Mouse (Mus musculus) embryonic facial prominence, embryonic 10.5 days (tissue): ENCODE data around the gene Myo15b. TPM values are rescaled to one million over a fixed set of nuclear protein-coding genes. Genes with fewer than 3 reads are reported as not detected.

Source experiments
- DNase-seq: peaks from one replicate; pipeline ENCODE4 v3.0.0-alpha.2; 2017; ENCODE audit warnings: low spot score
- H3K27ac ChIP-seq: fragments of 300-500 bp; sonication (generic); replicated peaks from 2 replicates; pipeline ENCODE4 v1.5.1; 2016; ENCODE audit warnings: mild to moderate bottlenecking
- H3K27me3 ChIP-seq: fragments of 300-500 bp; sonication (generic); replicated peaks from 2 replicates; pipeline ENCODE4 v1.6.1; 2016; ENCODE audit warnings: low read depth, mild to moderate bottlenecking; ENCODE audit not compliant: poor library complexity, severe bottlenecking
- H3K36me3 ChIP-seq: fragments of 300-500 bp; sonication (generic); replicated peaks from 2 replicates; pipeline ENCODE4 v1.6.1; 2016; ENCODE audit warnings: mild to moderate bottlenecking, moderate library complexity
- H3K4me1 ChIP-seq: fragments of 300-500 bp; sonication (generic); 2 replicates; pipeline ENCODE4 v1.6.1; 2016
- H3K4me3 ChIP-seq: fragments of 300-500 bp; sonication (generic); 2 replicates; pipeline ENCODE4 v1.5.1; 2016; ENCODE audit warnings: mild to moderate bottlenecking, moderate library complexity
- H3K9me3 ChIP-seq: fragments of 300-500 bp; sonication (generic); 2 replicates; pipeline ENCODE4 v1.6.1; 2016; ENCODE audit warnings: mild to moderate bottlenecking
- WGBS: fragments of 180-500 bp; shearing (Covaris S2); methylation state at CpG from one replicate; pipeline ENCODE4 v1.1.7; 2016; 5-methylcytosine and 5-hydroxymethylcytosine counted together
- polyA plus RNA-seq: library from polyadenylated mRNA; unstranded; fragments of >200 nt; fragmentation: Nextera tagmentation; extraction: Ambion mirVana; gene quantifications from 2 replicates; pipeline ENCODE4 v1.2.1, GENCODE M21; 2016

The Myo15b gene
- polyA plus RNA-seq, 1 experiment from 2014 or later, result 0.07 TPM

DNA sequence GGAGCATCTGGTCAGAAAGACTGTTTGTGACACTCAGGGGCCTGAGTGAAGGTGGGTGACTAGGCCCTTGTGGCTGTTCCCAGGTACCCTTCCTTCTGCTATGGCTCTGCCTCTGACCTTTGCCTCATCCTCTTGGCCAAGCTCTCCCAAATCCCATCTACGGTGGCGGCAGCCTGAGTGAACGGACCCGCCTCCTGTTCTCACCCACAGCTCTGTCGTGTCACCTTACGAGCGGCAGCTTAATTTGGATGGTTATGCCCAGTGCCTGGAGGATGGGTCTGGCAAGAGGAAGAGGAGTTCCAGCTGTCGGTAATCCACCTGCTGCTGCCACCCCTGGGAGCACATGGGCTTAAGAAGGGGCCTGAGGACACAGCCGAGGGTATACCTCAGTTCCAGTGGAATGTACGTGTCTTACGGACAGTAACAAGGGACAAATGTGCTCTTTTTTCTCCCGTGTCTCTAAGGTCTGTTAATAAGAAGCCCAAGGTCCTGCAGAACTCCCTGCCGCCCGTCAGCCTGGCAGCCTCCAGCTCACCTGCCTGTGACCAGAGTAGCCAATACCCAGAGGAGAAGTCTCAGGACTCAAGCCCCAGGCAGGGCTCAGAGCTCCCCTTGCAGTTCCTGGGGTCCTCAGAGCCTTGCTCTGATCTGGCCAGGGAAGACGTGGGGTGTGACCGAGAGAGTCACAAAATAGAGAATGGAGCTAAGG is 38.1 kb upstream of the Myo15b start:
- no peak for DNase-seq
- 89% methylated on average over 16 of the region's 16 CpGs for WGBS
- H3K4me3 ChIP-seq, result no peak overlapping the region
- peaks cover 31% of the 10 kb centered on the region for H3K27me3 ChIP-seq
- peaks cover 33% of the 10 kb centered on the region for H3K4me1 ChIP-seq
- H3K36me3 ChIP-seq, result peaks cover 57% of the 10 kb centered on the region
- H3K9me3 ChIP-seq, result no peaks in the 10 kb centered on the region
- H3K27ac ChIP-seq, result no peak overlapping the region

DNA sequence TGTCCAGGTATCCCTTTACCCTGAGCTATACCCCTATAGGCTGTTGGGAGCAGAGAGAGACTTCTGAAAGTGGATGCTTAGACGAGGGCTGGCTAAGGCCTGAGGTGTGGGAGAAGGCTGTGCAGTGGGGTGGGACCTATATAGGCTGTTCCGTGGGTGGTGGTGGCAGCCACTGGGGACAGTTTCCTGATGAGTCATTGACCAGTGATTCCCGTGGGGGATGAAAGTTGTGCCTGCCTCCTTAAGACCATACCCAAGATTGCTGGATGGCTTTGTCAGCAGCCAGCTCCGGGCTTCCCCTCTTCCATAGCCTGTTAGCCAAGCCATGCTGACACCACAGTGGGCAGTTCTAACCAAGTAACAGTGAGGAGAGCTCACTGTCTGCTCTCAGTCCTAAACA is 37.2 kb upstream of the Myo15b start:
- 80% methylated on average over 4 of the region's 4 CpGs for WGBS
- peaks cover 57% of the 10 kb centered on the region for H3K36me3 ChIP-seq
- H3K4me3 ChIP-seq, result no peak overlapping the region
- H3K27me3 ChIP-seq, result peaks cover 40% of the 10 kb centered on the region
- H3K27ac ChIP-seq, result no peak overlapping the region
- DNase-seq, result no peak
- H3K4me1 ChIP-seq, result peaks cover 24% of the 10 kb centered on the region
- H3K9me3 ChIP-seq, result no peaks in the 10 kb centered on the region

DNA sequence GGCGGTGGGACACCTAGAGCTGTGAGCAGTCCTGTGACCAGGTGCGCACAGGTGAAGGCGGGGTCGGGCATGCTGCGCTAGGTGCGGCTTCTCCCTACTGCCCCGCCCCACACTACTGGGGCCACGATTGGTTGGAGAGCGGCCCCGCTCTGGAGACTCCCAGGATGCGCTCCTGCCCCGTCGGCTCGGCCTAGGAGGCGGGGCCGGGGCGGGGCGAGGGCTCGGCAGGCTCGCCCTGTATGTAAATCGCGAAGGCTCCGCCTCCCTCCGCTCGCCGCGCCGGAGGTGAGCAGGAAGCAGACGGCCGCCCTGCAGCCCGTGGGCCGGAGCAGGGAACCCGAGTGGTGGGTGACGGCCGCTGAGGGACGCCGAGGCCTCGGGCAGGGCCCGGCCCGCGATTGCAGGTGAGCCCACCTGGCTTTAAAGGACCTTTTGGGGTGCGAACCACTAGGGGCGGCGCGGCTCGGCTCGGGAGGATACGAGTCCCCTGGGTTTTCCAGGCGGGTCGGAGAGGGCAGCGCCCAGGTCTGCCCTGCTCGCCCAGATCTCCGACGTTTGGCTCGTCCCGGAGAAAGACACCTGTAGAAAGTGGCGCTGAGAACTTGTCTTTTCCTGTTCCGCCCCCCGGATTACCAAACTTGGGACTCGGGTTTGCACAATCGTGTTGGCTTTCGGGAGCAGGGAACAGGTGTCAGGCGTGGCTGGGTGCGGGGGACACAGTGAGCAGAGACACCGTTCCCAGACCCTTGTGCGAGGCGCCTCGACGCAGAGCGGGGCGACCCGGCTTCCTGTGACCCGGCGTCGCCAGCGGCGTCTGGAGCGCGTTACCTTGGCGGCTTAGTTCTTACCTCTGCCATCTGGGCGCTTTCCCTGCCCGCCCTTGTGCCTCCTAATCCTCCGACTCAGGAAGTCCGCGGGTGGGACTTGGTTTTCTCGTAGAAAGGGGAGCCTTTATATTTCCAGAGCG is 34.1 kb upstream of the Myo15b start, which contains the start of gene Llgl2:
Gene Llgl2 (plus strand): TSS at position 276 of the 967 bp plus-strand sequence.
- H3K27ac ChIP-seq, result peak within 1 kb of the TSS; percentile 77
- WGBS, result under 1% methylated on average over 87 of the region's 87 CpGs
- peaks cover 38% of the 10 kb centered on the region for H3K4me1 ChIP-seq
- peaks cover 36% of the 10 kb centered on the region for H3K36me3 ChIP-seq
- no peaks in the 10 kb centered on the region for H3K9me3 ChIP-seq
- DNase-seq, result peak; percentile 93
- H3K27me3 ChIP-seq, result peaks cover 69% of the 10 kb centered on the region
- peak within 1 kb of the TSS; percentile 79 for H3K4me3 ChIP-seq

DNA sequence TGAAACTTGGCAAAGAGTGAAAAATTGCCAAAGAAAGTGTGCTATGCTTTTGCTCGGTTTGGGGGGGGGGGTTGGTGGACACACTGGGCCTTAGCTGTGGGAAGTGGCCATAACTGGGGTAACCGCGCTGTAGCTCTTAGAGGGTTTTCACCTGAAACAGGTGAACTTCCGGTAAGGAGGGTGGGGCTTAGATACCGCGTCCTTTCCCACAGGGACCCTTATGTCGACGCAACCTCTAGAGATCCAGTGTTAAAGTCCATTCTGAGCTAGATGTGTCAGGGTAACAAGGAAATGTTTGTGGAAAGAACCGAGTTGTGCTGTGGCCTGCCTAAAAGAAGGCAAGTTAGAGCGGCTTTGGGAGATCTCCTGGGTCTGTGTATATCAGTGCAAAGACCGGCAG is 33.4 kb upstream of the Myo15b start:
- H3K4me3 ChIP-seq, result peak overlapping the region; percentile 79
- 14% methylated on average over 11 of the region's 11 CpGs for WGBS
- peaks cover 46% of the 10 kb centered on the region for H3K4me1 ChIP-seq

DNA sequence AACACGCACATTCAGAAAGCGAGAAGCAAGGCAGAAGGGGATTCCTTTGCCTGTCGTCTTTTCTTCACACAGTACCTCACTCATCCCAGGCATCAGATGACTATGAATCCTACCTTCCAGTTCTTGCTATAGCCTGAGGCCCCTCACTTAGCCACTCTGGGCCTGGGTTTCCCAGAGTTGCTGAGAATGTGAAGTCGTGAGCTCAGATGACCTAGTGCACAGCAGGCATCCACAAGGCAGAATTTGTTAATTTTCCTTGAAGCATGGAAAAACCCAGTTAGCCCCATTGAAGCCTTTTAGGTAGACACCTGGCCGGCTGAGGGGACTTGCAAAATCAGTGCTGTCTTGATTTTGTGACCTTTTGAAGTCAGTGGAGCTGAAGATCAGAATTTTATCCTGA is 31.7 kb upstream of the Myo15b start:
- Histone ChIP-seq H3K4me3 (0 out of 2 replicates have a peak overlapping the region, but pooled peaks have one; percentile 5), H3K9me3 (no peaks in the 10 kb centered on the region), H3K36me3 (peaks cover 14% of the 10 kb centered on the region), H3K27ac (no peak overlapping the region), H3K27me3 (peaks cover 94% of the 10 kb centered on the region), H3K4me1 (peaks cover 62% of the 10 kb centered on the region)
- no peak for DNase-seq
- 47% methylated on average over 5 of the region's 5 CpGs for WGBS

More for the DNA sequence above, 33.4 kb upstream of the Myo15b start:
- Histone ChIP-seq H3K27me3 (peaks cover 77% of the 10 kb centered on the region), H3K27ac (no peak overlapping the region), H3K9me3 (no peaks in the 10 kb centered on the region), H3K36me3 (peaks cover 30% of the 10 kb centered on the region)
- no peak for DNase-seq

DNA sequence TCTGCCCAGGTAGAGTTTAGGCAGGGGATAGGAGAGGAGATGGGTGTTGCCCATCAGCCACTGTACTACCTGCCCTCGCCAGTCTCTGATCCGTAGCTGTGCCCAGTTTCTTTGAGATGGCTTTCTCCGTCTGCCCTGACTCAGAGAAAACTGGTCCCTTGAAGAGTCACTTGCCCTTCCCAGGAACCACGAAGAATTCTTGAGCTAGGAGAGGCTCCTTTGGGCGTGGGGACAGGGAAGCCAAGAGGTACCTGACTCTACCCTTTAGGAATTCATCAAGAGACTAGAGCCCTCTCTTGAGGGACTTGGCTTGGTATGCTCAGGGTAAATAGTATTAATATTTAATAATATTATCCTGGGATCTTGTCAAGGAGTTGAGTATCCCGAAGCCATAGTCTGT is 30.6 kb upstream of the Myo15b start:
- 86% methylated on average over 6 of the region's 6 CpGs for WGBS
- H3K4me3 ChIP-seq, result no peak overlapping the region
- H3K27me3 ChIP-seq, result peaks cover 96% of the 10 kb centered on the region

DNA sequence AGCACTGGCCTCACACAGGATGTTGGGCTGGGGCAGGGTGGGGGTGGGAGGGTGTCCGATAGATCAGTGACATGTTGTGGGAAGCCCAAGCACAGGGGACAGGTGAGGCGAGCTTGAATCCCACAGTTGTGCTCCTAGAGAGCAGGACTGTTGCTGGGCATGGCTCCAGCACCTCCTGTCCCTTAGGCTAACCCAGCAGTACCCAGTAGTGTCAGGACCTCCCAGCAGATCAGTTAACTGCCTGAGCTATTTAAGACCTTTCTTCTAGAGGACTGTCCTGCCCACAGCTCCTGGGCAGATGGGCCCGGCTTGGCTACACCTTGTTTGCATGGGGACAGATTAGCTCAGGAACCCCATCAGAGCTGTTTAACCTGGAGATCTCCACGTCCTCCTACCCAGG is 29.2 kb upstream of the Myo15b start:
- WGBS, result 57% methylated on average over 4 of the region's 4 CpGs
- H3K4me3 ChIP-seq, result peak overlapping the region; percentile 5; the same call in 1 of the 2 replicates
- H3K27ac ChIP-seq, result no peak overlapping the region; the same call in 1 of the 2 replicates
- no peaks in the 10 kb centered on the region for H3K9me3 ChIP-seq
- no peak for DNase-seq
- H3K27me3 ChIP-seq, result peaks cover 88% of the 10 kb centered on the region
- no peaks in the 10 kb centered on the region for H3K36me3 ChIP-seq
- H3K4me1 ChIP-seq, result peaks cover 77% of the 10 kb centered on the region

More for the DNA sequence above, 30.6 kb upstream of the Myo15b start:
- H3K36me3 ChIP-seq, result peaks cover 2% of the 10 kb centered on the region
- no peak overlapping the region for H3K27ac ChIP-seq
- no peak for DNase-seq
- H3K4me1 ChIP-seq, result peaks cover 74% of the 10 kb centered on the region
- no peaks in the 10 kb centered on the region for H3K9me3 ChIP-seq

DNA sequence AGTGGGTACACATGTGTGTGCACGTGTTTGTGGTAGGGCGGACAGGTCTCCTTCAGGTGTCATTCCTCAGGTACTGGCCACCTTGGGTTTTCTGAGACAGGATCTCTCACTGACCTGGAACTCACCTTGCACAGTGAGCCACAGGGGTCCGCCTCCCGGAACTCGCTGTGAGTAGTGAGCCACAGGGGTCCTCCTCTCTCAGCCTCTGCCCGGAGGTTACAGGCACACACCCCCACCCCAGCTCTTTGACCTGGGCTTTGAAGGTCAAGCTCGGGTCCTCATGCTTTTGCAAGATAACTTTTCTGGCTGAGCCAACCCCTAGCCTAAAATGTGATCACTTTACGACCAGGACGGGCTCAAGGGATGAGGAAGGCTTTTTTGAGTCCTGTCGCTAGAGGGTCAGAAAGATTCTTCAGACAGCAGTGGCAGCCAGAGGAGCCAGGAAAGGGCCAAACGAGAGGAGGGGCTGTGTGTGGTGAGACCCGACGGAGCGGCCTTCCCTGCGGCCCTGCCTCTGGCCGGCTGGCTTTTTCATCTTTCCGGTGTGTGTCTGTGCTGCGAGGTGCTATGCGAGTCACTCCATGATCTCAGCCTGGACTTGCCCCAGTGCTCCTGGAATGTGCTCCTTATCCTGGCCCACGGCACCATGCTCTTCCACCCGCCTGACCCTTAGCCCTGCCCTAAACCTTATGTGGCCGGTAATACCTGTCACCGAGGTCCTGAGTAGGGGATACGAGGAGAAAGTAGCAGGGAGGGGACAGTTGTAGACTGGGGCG is 27.5 kb upstream of the Myo15b start:
- H3K4me3 ChIP-seq, result peak overlapping the region; percentile 23; the same call in 1 of the 2 replicates

DNA sequence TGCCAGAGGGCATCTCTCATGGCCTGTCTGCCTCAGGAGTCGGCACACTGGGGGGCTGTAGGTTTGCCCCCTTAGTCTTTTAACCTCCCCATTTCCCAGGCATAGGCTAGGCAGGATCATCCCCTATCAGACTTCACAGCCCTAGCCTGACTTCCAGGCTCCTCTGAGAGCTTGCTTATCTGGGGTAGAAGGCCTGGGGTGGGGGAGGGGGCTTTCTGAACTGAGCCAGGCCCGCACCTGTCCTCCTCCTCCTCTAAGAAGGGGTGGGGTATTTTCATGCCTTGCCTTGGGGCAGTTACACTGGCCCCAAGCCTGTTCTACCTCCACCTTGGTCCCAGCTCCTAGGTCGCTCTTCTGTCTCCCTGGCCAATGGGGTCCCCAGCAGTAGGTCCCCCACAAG is 26.7 kb upstream of the Myo15b start:
- DNase-seq, result no peak
- H3K9me3 ChIP-seq, result no peaks in the 10 kb centered on the region
- peak overlapping the region; percentile 23; the same call in 1 of the 2 replicates for H3K4me3 ChIP-seq
- peak overlapping the region; percentile 70; the same call in 1 of the 2 replicates for H3K27ac ChIP-seq
- WGBS, result 35% methylated on average over 3 of the region's 3 CpGs
- H3K4me1 ChIP-seq, result peaks cover 89% of the 10 kb centered on the region
- peaks cover 77% of the 10 kb centered on the region for H3K27me3 ChIP-seq
- H3K36me3 ChIP-seq, result no peaks in the 10 kb centered on the region

More for the DNA sequence above, 27.5 kb upstream of the Myo15b start:
- Histone ChIP-seq H3K27me3 (peaks cover 77% of the 10 kb centered on the region), H3K27ac (peak overlapping the region; percentile 70; the same call in 1 of the 2 replicates), H3K36me3 (no peaks in the 10 kb centered on the region), H3K4me1 (peaks cover 84% of the 10 kb centered on the region), H3K9me3 (no peaks in the 10 kb centered on the region)
- DNase-seq, result no peak
- 15% methylated on average over 25 of the region's 25 CpGs for WGBS

DNA sequence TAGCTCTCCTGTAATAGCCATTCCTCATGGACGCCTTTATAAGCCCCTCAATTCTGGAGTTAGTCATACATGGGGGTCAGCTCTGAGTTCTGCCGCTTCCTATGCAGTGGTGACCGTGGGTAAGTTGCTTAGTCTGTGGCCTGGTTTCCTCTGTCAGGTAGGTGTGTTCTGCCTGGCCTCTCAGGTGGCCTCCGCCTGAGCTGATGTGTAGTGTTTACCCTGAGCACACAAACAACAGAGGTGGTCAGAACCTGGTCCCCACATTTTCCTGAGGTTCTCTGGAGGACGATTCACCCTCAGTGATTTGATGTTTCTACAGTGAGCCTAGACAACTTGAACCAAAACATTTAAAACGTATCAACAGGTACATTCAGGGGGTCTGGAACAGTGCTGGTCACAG is 26.1 kb upstream of the Myo15b start:
- WGBS, result 58% methylated on average over 6 of the region's 6 CpGs
- Histone ChIP-seq H3K36me3 (no peaks in the 10 kb centered on the region), H3K27me3 (peaks cover 74% of the 10 kb centered on the region), H3K27ac (peak overlapping the region; percentile 78; the same call in 1 of the 2 replicates), H3K9me3 (no peaks in the 10 kb centered on the region), H3K4me3 (peak overlapping the region; percentile 26; the same call in 1 of the 2 replicates), H3K4me1 (peaks cover 92% of the 10 kb centered on the region)
- no peak for DNase-seq

DNA sequence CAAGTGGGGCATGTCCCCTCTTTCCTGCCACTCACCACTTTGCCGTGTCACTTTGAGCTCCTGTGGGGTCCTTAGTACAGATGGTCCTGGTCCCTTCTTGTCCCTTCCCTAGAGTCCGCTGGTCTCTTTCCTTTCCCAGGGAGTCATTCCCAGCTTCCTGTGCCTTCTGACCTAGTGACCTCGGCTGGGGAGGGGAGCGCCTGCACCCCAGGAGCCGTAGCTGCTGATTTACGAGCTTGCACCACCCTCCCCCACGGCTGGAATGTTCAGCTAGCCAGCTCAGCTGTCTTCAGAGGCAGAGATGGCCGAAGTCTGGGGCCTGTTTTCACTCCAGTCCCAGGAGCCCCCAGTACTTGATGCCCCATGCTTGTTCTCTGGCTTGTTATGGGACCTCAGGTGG is 25.7 kb upstream of the Myo15b start:
- H3K27me3 ChIP-seq, result peaks cover 69% of the 10 kb centered on the region
- DNase-seq, result peak; percentile 64
- no peaks in the 10 kb centered on the region for H3K36me3 ChIP-seq
- H3K27ac ChIP-seq, result peak overlapping the region; percentile 78
- peak overlapping the region; percentile 26 for H3K4me3 ChIP-seq
- 3% methylated on average over 8 of the region's 8 CpGs for WGBS
- peaks cover 89% of the 10 kb centered on the region for H3K4me1 ChIP-seq
- H3K9me3 ChIP-seq, result no peaks in the 10 kb centered on the region
